Mouse (Mus musculus) intestine, embryonic 16.5 days (tissue): ENCODE data around the gene Ly6g6c. TPM values are rescaled to one million over a fixed set of nuclear protein-coding genes. Genes with fewer than 3 reads are reported as not detected.

Experiments
- ATAC-seq: fragments of 200-750 bp; cut with Nextera tagmentation; 2 replicates; pipeline ENCODE4 v1.8.0; 2017; ENCODE audit warnings: moderate TSS enrichment, moderate library complexity
- H3K27ac ChIP-seq: fragments of 300-500 bp; sonication (generic); 2 replicates; pipeline ENCODE4 v1.5.1; 2014; ENCODE audit warnings: mild to moderate bottlenecking, low read length
- H3K27me3 ChIP-seq: fragments of 300-500 bp; sonication (generic); replicated peaks from 2 replicates; pipeline ENCODE4 v1.6.1; 2014; ENCODE audit warnings: low read length, control low read depth, mixed read lengths; ENCODE audit not compliant: control insufficient read depth, insufficient read depth
- H3K36me3 ChIP-seq: fragments of 300-500 bp; sonication (generic); 2 replicates; pipeline ENCODE4 v1.6.1; 2014; ENCODE audit warnings: low read length, control low read depth; ENCODE audit not compliant: control insufficient read depth, insufficient read depth
- H3K4me1 ChIP-seq: fragments of 300-500 bp; sonication (generic); 2 replicates; pipeline ENCODE4 v1.6.1; 2014; ENCODE audit warnings: low read length, control low read depth, mixed read lengths; ENCODE audit not compliant: control insufficient read depth, insufficient read depth
- H3K4me2 ChIP-seq: fragments of 300-500 bp; sonication (generic); 2 replicates; pipeline ENCODE4 v1.6.1; 2014; ENCODE audit warnings: low read depth, low read length, control low read depth
- H3K4me3 ChIP-seq: fragments of 300-500 bp; sonication (generic); 2 replicates; pipeline ENCODE4 v1.5.1; 2014; ENCODE audit warnings: mild to moderate bottlenecking, low read length
- H3K9ac ChIP-seq: fragments of 300-500 bp; sonication (generic); 2 replicates; pipeline ENCODE4 v1.6.1; 2014; ENCODE audit warnings: low read depth, low read length
- H3K9me3 ChIP-seq: fragments of 300-500 bp; sonication (generic); 2 replicates; pipeline ENCODE4 v1.6.1; 2016; ENCODE audit warnings: low read length, control low read depth; ENCODE audit not compliant: control insufficient read depth
- WGBS: fragments of 180-500 bp; shearing (Covaris S2); extraction: QIAGEN DNeasy Blood & Tissue Kit; methylation state at CpG from one replicate; pipeline ENCODE4 v1.1.7; 2014; 5-methylcytosine and 5-hydroxymethylcytosine counted together
- polyA plus RNA-seq: library from polyadenylated mRNA; unstranded; fragments of >200 nt; fragmentation: Nextera tagmentation; extraction: Ambion mirVana; gene quantifications from 2 replicates; pipeline ENCODE4 v1.2.1, GENCODE M21; 2015

Ly6g6c gene
- polyA plus RNA-seq, 1 experiment from 2014 or later: 0.24 TPM

DNA sequence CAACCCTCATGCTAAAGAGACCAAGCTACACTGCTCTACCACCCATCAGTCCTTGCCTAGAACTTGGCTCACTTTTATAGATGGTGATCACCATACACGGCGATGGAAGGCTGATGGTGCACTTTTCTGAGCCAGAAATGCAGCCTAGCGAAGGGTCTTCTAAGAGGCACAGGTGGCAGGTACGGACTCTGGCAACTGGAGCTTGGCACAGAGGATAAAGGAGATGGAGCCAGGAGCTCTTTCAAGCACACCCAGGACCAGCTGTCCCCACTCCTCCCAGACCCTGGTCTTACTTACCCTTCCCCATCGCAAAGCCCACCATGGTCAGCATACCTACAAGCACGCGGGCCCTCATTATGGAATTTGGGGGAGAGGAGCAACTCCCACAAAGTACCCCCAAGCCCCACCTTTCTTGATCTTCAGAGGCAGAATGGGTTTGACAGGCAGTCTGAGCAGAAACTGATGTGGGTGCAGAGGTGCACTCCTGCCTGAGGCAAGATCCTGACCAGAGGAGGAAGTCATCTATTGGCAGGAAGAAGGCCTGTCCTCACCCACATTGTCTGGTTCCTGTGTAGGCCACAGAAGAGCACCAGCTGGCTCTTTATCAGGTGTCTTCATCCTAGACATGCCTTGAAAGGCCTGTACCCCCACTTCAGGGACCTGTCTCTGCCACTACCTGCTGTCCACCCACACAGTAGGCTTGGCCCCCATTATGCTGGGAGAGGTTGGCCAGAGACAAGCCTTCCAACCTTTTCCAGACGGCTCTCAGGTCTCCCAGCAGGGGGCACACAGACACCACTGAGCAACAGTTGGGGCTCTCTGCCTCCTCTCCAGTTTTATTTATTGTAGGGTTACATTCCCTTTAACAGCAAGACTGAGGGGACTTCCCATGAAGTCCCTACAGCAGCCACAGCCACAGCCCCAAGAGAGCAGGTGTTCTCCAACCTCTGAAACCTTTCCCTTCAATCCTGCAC, 50.1 kb downstream of the Ly6g6c start, which contains the start of gene Ly6g5b:
TSS of gene Ly6g5b (minus strand) at position 383 of the 974 bp plus-strand sequence.
- H3K4me3 ChIP-seq: no peak within 1 kb of the TSS
- no peak within 1 kb of the TSS for H3K4me2 ChIP-seq
- no peak for ATAC-seq
- H3K27ac ChIP-seq: no peak within 1 kb of the TSS
- H3K36me3 ChIP-seq: peaks cover 6% of the 10 kb centered on the region; the same call in 1 of the 2 replicates
- H3K9ac ChIP-seq: no peak within 1 kb of the TSS
- peaks cover 9% of the 10 kb centered on the region for H3K4me1 ChIP-seq
- 86% methylated on average over 8 of the region's 8 CpGs for WGBS
- no peaks in the 10 kb centered on the region for H3K27me3 ChIP-seq
- no peaks in the 10 kb centered on the region for H3K9me3 ChIP-seq

Other genes with a start within 250 kb of the Ly6g6c start
- gene Stk19, start 228.4 kb upstream of the Ly6g6c start, polyA plus RNA-seq: 24.0 and 26.5 TPM in 2 replicates
- gene Dxo, start 228.4 kb upstream of the Ly6g6c start, polyA plus RNA-seq: 53.6 and 59.0 TPM in 2 replicates
- 39.2 and 44.9 TPM in 2 replicates for gene Skiv2l, start 215.2 kb upstream of the Ly6g6c start, polyA plus RNA-seq
- gene Nelfe, start 215.0 kb upstream of the Ly6g6c start, polyA plus RNA-seq: 104 TPM in 2 replicates
- gene Cfb, start 202.9 kb upstream of the Ly6g6c start, polyA plus RNA-seq: 95.8 and 107 TPM in 2 replicates
- gene Zbtb12, start 185.9 kb upstream of the Ly6g6c start, polyA plus RNA-seq: 1.5 and 1.7 TPM in 2 replicates
- not detected in 2 replicates for gene Gm20547, start 183.3 kb upstream of the Ly6g6c start, polyA plus RNA-seq
- gene C2, start 167.1 kb upstream of the Ly6g6c start, polyA plus RNA-seq: 26.5 and 36.0 TPM in 2 replicates
- 59.8 and 61.9 TPM in 2 replicates for gene Ehmt2, start 166.9 kb upstream of the Ly6g6c start, polyA plus RNA-seq
- gene Slc44a4, start 150.9 kb upstream of the Ly6g6c start, polyA plus RNA-seq: 108 and 134 TPM in 2 replicates
- 226 and 301 TPM in 2 replicates for gene Neu1, start 134.1 kb upstream of the Ly6g6c start, polyA plus RNA-seq
- 0.22 and 0.24 TPM in 2 replicates for gene Hspa1b, start 106.2 kb upstream of the Ly6g6c start, polyA plus RNA-seq
- gene Gm20481, start 95.5 kb upstream of the Ly6g6c start, polyA plus RNA-seq: not detected in 2 replicates
- gene Hspa1a, start 93.2 kb upstream of the Ly6g6c start, polyA plus RNA-seq: 6.3 and 6.6 TPM in 2 replicates
- 0.38 and 0.57 TPM in 2 replicates for gene Hspa1l, start 92.7 kb upstream of the Ly6g6c start, polyA plus RNA-seq
- gene Lsm2, start 83.5 kb upstream of the Ly6g6c start, polyA plus RNA-seq: 159 and 181 TPM in 2 replicates
- gene Vars, start 64.4 kb upstream of the Ly6g6c start, polyA plus RNA-seq: 112 and 119 TPM in 2 replicates
- gene Vwa7, start 48.8 kb upstream of the Ly6g6c start, polyA plus RNA-seq: 0.18 and 0.27 TPM in 2 replicates
- 11.3 TPM in 2 replicates for gene Sapcd1, start 37.4 kb upstream of the Ly6g6c start, polyA plus RNA-seq
- gene Msh5, start 18.6 kb upstream of the Ly6g6c start, polyA plus RNA-seq: 3.6 and 4.4 TPM in 2 replicates
- 405 and 416 TPM in 2 replicates for gene Clic1, start 15.4 kb upstream of the Ly6g6c start, polyA plus RNA-seq
- 146 and 170 TPM in 2 replicates for gene Ddah2, start 6.4 kb upstream of the Ly6g6c start, polyA plus RNA-seq
- 0.37 and 0.40 TPM in 2 replicates for gene Mpig6b, start 796 bp downstream of the Ly6g6c start, polyA plus RNA-seq
- gene Ly6g6e, start 11.5 kb downstream of the Ly6g6c start, polyA plus RNA-seq: 3.4 and 3.8 TPM in 2 replicates
- gene Ly6g6d, start 12.7 kb downstream of the Ly6g6c start, polyA plus RNA-seq: 4.3 and 5.6 TPM in 2 replicates
- gene Ly6g6f, start 20.2 kb downstream of the Ly6g6c start, polyA plus RNA-seq: 0.16 and 0.23 TPM in 2 replicates
- 107 and 108 TPM in 2 replicates for gene Abhd16a, start 23.9 kb downstream of the Ly6g6c start, polyA plus RNA-seq
- not detected in 2 replicates for gene Ly6g5c, start 42.9 kb downstream of the Ly6g6c start, polyA plus RNA-seq
- gene Ly6g5b, start 50.0 kb downstream of the Ly6g6c start, polyA plus RNA-seq: 0.56 and 0.66 TPM in 2 replicates
- 16.8 and 21.3 TPM in 2 replicates for gene Gpank1, start 56.1 kb downstream of the Ly6g6c start, polyA plus RNA-seq
- 246 and 254 TPM in 2 replicates for gene Csnk2b, start 56.7 kb downstream of the Ly6g6c start, polyA plus RNA-seq
- gene D17H6S53E, start 61.0 kb downstream of the Ly6g6c start, polyA plus RNA-seq: 15.4 and 18.3 TPM in 2 replicates
- 9.4 and 20.2 TPM in 2 replicates for gene Apom, start 66.7 kb downstream of the Ly6g6c start, polyA plus RNA-seq
- gene Bag6, start 69.8 kb downstream of the Ly6g6c start, polyA plus RNA-seq: 37.5 and 41.3 TPM in 2 replicates
- 103 TPM in 2 replicates for gene Prrc2a, start 99.5 kb downstream of the Ly6g6c start, polyA plus RNA-seq
- 17.4 and 19.4 TPM in 2 replicates for gene Aif1, start 110.7 kb downstream of the Ly6g6c start, polyA plus RNA-seq
- gene Lst1, start 123.1 kb downstream of the Ly6g6c start, polyA plus RNA-seq: 16.9 and 17.1 TPM in 2 replicates
- 4.4 and 4.7 TPM in 2 replicates for gene Ltb, start 129.1 kb downstream of the Ly6g6c start, polyA plus RNA-seq
- gene Tnf, start 136.6 kb downstream of the Ly6g6c start, polyA plus RNA-seq: 0.18 and 0.23 TPM in 2 replicates
- 0.99 and 1.2 TPM in 2 replicates for gene Lta, start 140.0 kb downstream of the Ly6g6c start, polyA plus RNA-seq
- gene Gm16181, start 155.4 kb downstream of the Ly6g6c start, polyA plus RNA-seq: 0.29 and 0.46 TPM in 2 replicates
- 4.7 and 4.8 TPM in 2 replicates for gene Atp6v1g2, start 168.3 kb downstream of the Ly6g6c start, polyA plus RNA-seq
- gene Nfkbil1, start 170.4 kb downstream of the Ly6g6c start, polyA plus RNA-seq: 8.9 and 9.2 TPM in 2 replicates
- gene Ddx39b, start 176.4 kb downstream of the Ly6g6c start, polyA plus RNA-seq: 325 and 376 TPM in 2 replicates
- 238 and 255 TPM in 2 replicates for gene H2-D1, start 197.3 kb downstream of the Ly6g6c start, polyA plus RNA-seq